Mouse (Mus musculus) cerebellum, adult 18-20 months (tissue): ENCODE measurements around the gene Rcan2.
A peak's percentile ranks its signal among the peaks of the same experiment; 100 is the strongest.

Experiments
- DNase-seq, 2 experiments: peaks; one replicate each; pipeline ENCODE4 v3.0.0; 2021

The Rcan2 gene

GRCm38 (mm10) chr17:43827261-43827660, 26.1 kb downstream of the Rcan2 start:
- no peak for DNase-seq

- no peak for DNase-seq
Measured at GRCm38 (mm10) chr17:43832401-43833124, 31.4 kb downstream of the Rcan2 start.

- peak; percentile 71 to 85 for DNase-seq
Measured at GRCm38 (mm10) chr17:43840208-43840607, 39.1 kb downstream of the Rcan2 start.

GRCm38 (mm10) chr17:43846714-43847113, 45.6 kb downstream of the Rcan2 start:
- no peak for DNase-seq

- no peak for DNase-seq
Measured at GRCm38 (mm10) chr17:43848903-43849302, 47.8 kb downstream of the Rcan2 start.

- peak; percentile 41 to 56 for DNase-seq
Measured at GRCm38 (mm10) chr17:43855132-43855531, 54.0 kb downstream of the Rcan2 start.

GRCm38 (mm10) chr17:43856081-43856480, 54.9 kb downstream of the Rcan2 start:
- no peak for DNase-seq

- DNase-seq: no peak
Measured at GRCm38 (mm10) chr17:43868808-43869207, 67.7 kb downstream of the Rcan2 start.

GRCm38 (mm10) chr17:43869677-43870076, 68.5 kb downstream of the Rcan2 start:
- DNase-seq: peak; percentile 87 to 92

- DNase-seq: no peak
Measured at GRCm38 (mm10) chr17:43874417-43874816, 73.3 kb downstream of the Rcan2 start.

- no peak for DNase-seq
Measured at GRCm38 (mm10) chr17:43877425-43877824, 76.3 kb downstream of the Rcan2 start.

- DNase-seq: peak; percentile 39 to 44
Measured at GRCm38 (mm10) chr17:43883016-43883415, 81.9 kb downstream of the Rcan2 start.

GRCm38 (mm10) chr17:43886262-43886661, 85.1 kb downstream of the Rcan2 start:
- DNase-seq: no peak

- DNase-seq: no peak
Measured at GRCm38 (mm10) chr17:43887931-43888330, 86.8 kb downstream of the Rcan2 start.

- DNase-seq: no peak
Measured at GRCm38 (mm10) chr17:43897346-43897745, 96.2 kb downstream of the Rcan2 start.

GRCm38 (mm10) chr17:43899405-43900092, 98.4 kb downstream of the Rcan2 start:
- no peak for DNase-seq

GRCm38 (mm10) chr17:43900133-43900532, 99.0 kb downstream of the Rcan2 start:
- DNase-seq: no peak

- peak; percentile 21 to 27 for DNase-seq
Measured at GRCm38 (mm10) chr17:43901474-43901873, 100.3 kb downstream of the Rcan2 start.

GRCm38 (mm10) chr17:43903807-43904771, 102.9 kb downstream of the Rcan2 start:
- DNase-seq: peak in 1 of 2 experiments; percentile 12

GRCm38 (mm10) chr17:43904896-43905295, 103.7 kb downstream of the Rcan2 start:
- DNase-seq: no peak

GRCm38 (mm10) chr17:43906728-43907127, 105.6 kb downstream of the Rcan2 start:
- no peak for DNase-seq

- no peak for DNase-seq
Measured at GRCm38 (mm10) chr17:43916128-43916527, 115.0 kb downstream of the Rcan2 start.

- DNase-seq: no peak
Measured at GRCm38 (mm10) chr17:43917143-43917542, 116.0 kb downstream of the Rcan2 start.
